ENCODE assay signal across 8 mouse cellular contexts in genomic region chr6:91683121-91683520, GRCm38 (mm10). TPM values are rescaled to one million over a fixed set of nuclear protein-coding genes. Genes with fewer than 3 reads are reported as not detected.
DNase-seq lines count a peak whose midpoint lies in the region; ATAC-seq and TF ChIP-seq lines count a peak whose summit lies in the region.

No protein-coding gene starts in this region.

- no peak for TF ChIP-seq POLR2A in brain, embryonic 14.5 days (IDR thresholded peaks at IDR 0.05; ENCODE audit: borderline replicate concordance, extremely low read depth, insufficient read depth, insufficient read length, poor library complexity, severe bottlenecking)

- H3K9me3 ChIP-seq in limb, embryonic 11.5 days (ENCODE audit: control insufficient read depth, low read length), result no peaks in the 10 kb centered on the region
- H3K9me3 ChIP-seq in midbrain, embryonic 11.5 days (ENCODE audit: control insufficient read depth, low read length), result no peaks in the 10 kb centered on the region
- H3K9me3 ChIP-seq in stomach, postnatal 0 days (ENCODE audit: control insufficient read depth, low read length), result no peaks in the 10 kb centered on the region

- 50% methylated on average over 3 of the region's 3 CpGs for WGBS in limb, embryonic 11.5 days
- 55% methylated on average over 3 of the region's 3 CpGs for WGBS in midbrain, embryonic 11.5 days
- WGBS in stomach, postnatal 0 days, result 50% methylated on average over 3 of the region's 3 CpGs

- peak; percentile 64 for DNase-seq in cerebellum, adult 9-10 months
- DNase-seq in cerebellum, postnatal 4 days (ENCODE audit: low spot score in 2 of 2), result no peak
- DNase-seq in brain, embryonic 14.5 days (ENCODE audit: low read depth), result peak; percentile 45
- DNase-seq in heart, adult 9 months (ENCODE audit: low spot score in 2 of 2), result peak; percentile 77 to 78
- DNase-seq in limb, embryonic 11.5 days (ENCODE audit: low spot score), result no peak
- no peak for DNase-seq in midbrain, embryonic 11.5 days (ENCODE audit: low spot score, missing footprints)
- no peak for DNase-seq in stomach, postnatal 0 days (ENCODE audit: low spot score)
- no peak for DNase-seq in cerebellum, postnatal 36 days

- ATAC-seq in limb, embryonic 11.5 days (ENCODE audit: insufficient number of reproducible peaks, low FRiP score, low TSS enrichment, low read depth), result no peak
- peak; percentile 5; the same call in 1 of the 2 replicates for ATAC-seq in midbrain, embryonic 11.5 days (ENCODE audit: low FRiP score)
- ATAC-seq in stomach, postnatal 0 days (ENCODE audit: low FRiP score, low TSS enrichment), result no peak

- peaks cover 20% of the 10 kb centered on the region; the same call in 1 of the 2 replicates for H3K4me1 ChIP-seq in limb, embryonic 11.5 days (ENCODE audit: control insufficient read depth, insufficient read depth, low read length)
- H3K4me1 ChIP-seq in midbrain, embryonic 11.5 days (ENCODE audit: control insufficient read depth, insufficient read depth, low read length), result peaks cover 18% of the 10 kb centered on the region
- peaks cover 8% of the 10 kb centered on the region for H3K4me1 ChIP-seq in stomach, postnatal 0 days (replicated peaks; ENCODE audit: control insufficient read depth, insufficient read depth)

- no peak for TF ChIP-seq CTCF in brain, embryonic 14.5 days (IDR thresholded peaks at IDR 0.05; ENCODE audit: borderline replicate concordance, extremely low read depth, insufficient read depth, insufficient read length)
- peak; percentile 51 for TF ChIP-seq CTCF in stomach, postnatal 0 days (IDR thresholded peaks at IDR 0.05; ENCODE audit: low read depth)

- H3K4me2 ChIP-seq in limb, embryonic 11.5 days (ENCODE audit: low read depth, severe bottlenecking), result peak overlapping the region; percentile 72
- peak overlapping the region; percentile 81 for H3K4me2 ChIP-seq in midbrain, embryonic 11.5 days
- peak overlapping the region; percentile 77 for H3K4me2 ChIP-seq in stomach, postnatal 0 days (replicated peaks; ENCODE audit: low read depth)

- H3K4me3 ChIP-seq in limb, embryonic 11.5 days (ENCODE audit: low read depth, low read length), result no peak overlapping the region; the same call in 1 of the 2 replicates
- H3K4me3 ChIP-seq in midbrain, embryonic 11.5 days (ENCODE audit: low read depth, low read length), result peak overlapping the region; percentile 85
- H3K4me3 ChIP-seq in stomach, postnatal 0 days (ENCODE audit: low read depth, low read length), result no peak overlapping the region

- no peaks in the 10 kb centered on the region for H3K36me3 ChIP-seq in limb, embryonic 11.5 days (ENCODE audit: control insufficient read depth, insufficient read depth, low read length)
- no peaks in the 10 kb centered on the region for H3K36me3 ChIP-seq in midbrain, embryonic 11.5 days (ENCODE audit: control insufficient read depth, insufficient read depth, low read length)
- no peaks in the 10 kb centered on the region for H3K36me3 ChIP-seq in stomach, postnatal 0 days (ENCODE audit: control insufficient read depth, insufficient read depth, low read length)

- no peak for TF ChIP-seq EP300 in stomach, postnatal 0 days (optimal IDR thresholded peaks at IDR 0.05)

- H3K27me3 ChIP-seq in limb, embryonic 11.5 days (ENCODE audit: control insufficient read depth, insufficient read depth, low read length), result no peaks in the 10 kb centered on the region
- no peaks in the 10 kb centered on the region for H3K27me3 ChIP-seq in midbrain, embryonic 11.5 days (ENCODE audit: control insufficient read depth, insufficient read depth, low read length)
- H3K27me3 ChIP-seq in stomach, postnatal 0 days (ENCODE audit: control insufficient read depth, insufficient read depth, low read length), result no peaks in the 10 kb centered on the region

- peak overlapping the region; percentile 83 for H3K27ac ChIP-seq in limb, embryonic 11.5 days (replicated peaks; ENCODE audit: low read depth, low read length)
- peak overlapping the region; percentile 91 for H3K27ac ChIP-seq in midbrain, embryonic 11.5 days (ENCODE audit: low read depth, low read length)
- H3K27ac ChIP-seq in stomach, postnatal 0 days (replicated peaks), result peak overlapping the region; percentile 79

- H3K9ac ChIP-seq in limb, embryonic 11.5 days (ENCODE audit: low read length), result peak overlapping the region; percentile 92
- peak overlapping the region; percentile 80 for H3K9ac ChIP-seq in midbrain, embryonic 11.5 days (ENCODE audit: low read length)
- H3K9ac ChIP-seq in stomach, postnatal 0 days (ENCODE audit: low read length), result no peak overlapping the region

RNA-seq across cellular contexts. Expression of gene Slc6a6, which starts 0.7 kb away (rescaled TPM):
- polyA plus RNA-seq in brain, embryonic 14.5 days (2012; rRNA removed), result 67.2 and 96.3 TPM in 2 replicates
- 34.4 and 36.1 TPM in 2 replicates for polyA plus RNA-seq in limb, embryonic 11.5 days (2014; fragmentation: Nextera tagmentation; extraction: Ambion mirVana)
- polyA plus RNA-seq in midbrain, embryonic 11.5 days (2014; fragmentation: Nextera tagmentation; extraction: Ambion mirVana), result 43.6 and 45.6 TPM in 2 replicates
- 55.3 and 66.5 TPM in 2 replicates for polyA plus RNA-seq in stomach, postnatal 0 days (2015; fragmentation: Nextera tagmentation; extraction: Ambion mirVana)

Comparison
In these comparisons a context has a peak if more than half of its experiments do, and no peak if none do; other contexts are left out.
1. DNase-seq: peak in cerebellum, adult 9-10 months (single experiment), brain, embryonic 14.5 days (single experiment) and heart, adult 9 months (2 of 2); none in cerebellum, postnatal 4 days (0 of 2), limb, embryonic 11.5 days (single experiment), midbrain, embryonic 11.5 days (single experiment), stomach, postnatal 0 days (single experiment) and cerebellum, postnatal 36 days (0 of 2).
2. Peak in every context shown above with its lines, with median percentiles within 50 percentile points of each other: H3K27ac ChIP-seq and H3K4me2 ChIP-seq.